Mouse (Mus musculus) bone marrow, adult 2 months (tissue): Measurements from ENCODE around the gene Zfp114.

Experiments used
- CTCF ChIP-seq: fragments of 200-500 bp; IDR thresholded peaks from 2 replicates; pipeline ENCODE4 v1.5.1; 2011; ENCODE audit warnings: low read length, control low read depth; ENCODE audit not compliant: control insufficient read depth, insufficient read depth
- POLR2A ChIP-seq: fragments of 200-500 bp; IDR thresholded peaks from 2 replicates; pipeline ENCODE4 v1.6.1; 2011; ENCODE audit warnings: low read depth, mild to moderate bottlenecking, control low read depth, low read length, borderline replicate concordance; ENCODE audit not compliant: control insufficient read depth

DNA sequence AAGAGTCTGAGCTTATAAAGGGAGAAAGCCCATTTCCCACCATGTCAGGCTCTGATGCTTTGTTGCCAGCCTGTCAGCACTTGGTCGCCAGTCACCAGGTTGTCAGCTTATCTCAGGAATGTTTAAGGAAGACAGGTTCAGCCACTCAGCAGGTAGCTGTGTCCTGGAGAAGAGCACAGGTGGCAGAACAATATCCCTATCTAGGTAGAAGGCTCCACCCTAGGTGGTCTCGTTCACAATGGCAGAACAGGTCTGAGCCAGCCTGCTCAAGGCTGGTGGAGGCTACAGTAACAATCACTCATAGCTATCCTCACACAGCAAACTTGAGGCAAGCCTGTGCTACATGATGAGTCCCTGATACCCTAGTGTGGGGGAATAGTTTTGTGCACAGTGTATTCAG is 16.5 kb downstream of the Zfp114 start:
- TF ChIP-seq CTCF (no peak), POLR2A (no peak)
